Mouse (Mus musculus) embryo, embryonic 11.5 days (tissue): Measurements from ENCODE around the gene Csrnp1.
"Not testable (repeated sequence)": the region's sequence is repeated elsewhere in the genome, so short reads cannot be mapped to it uniquely, and the experiment has no call there.

Experiments
- DNase-seq: peaks from one replicate; pipeline ENCODE4 v3.0.0-alpha.2; 2012; ENCODE audit warnings: low read depth, low spot score

Csrnp1 gene

DNA sequence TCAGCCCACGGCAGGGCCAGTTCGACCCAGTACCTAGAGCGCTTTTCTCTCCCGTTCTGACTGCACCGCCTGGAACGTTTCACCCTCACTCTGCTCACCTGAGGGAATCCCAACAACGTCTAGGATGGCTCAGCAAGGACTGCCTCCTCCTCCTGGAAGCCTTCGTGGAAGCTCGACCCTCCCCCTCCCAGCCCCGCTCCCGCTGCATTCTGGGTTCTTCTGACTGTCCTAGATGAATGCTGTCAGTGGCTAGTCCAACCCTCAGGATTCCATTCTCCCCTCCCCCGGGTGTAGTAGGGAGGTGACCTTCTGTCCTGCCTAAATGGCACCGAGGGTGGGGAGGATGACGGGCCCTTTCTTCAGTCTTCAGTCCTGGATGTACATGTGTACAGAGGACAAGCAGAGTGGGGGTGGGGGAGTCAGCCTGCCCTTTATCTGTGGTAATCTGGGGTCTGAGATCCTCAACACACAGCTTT is at the start of gene Csrnp1:
Csrnp1 (minus strand) TSS at position 123 of the 476 bp plus-strand sequence.
- no peak for DNase-seq

DNA sequence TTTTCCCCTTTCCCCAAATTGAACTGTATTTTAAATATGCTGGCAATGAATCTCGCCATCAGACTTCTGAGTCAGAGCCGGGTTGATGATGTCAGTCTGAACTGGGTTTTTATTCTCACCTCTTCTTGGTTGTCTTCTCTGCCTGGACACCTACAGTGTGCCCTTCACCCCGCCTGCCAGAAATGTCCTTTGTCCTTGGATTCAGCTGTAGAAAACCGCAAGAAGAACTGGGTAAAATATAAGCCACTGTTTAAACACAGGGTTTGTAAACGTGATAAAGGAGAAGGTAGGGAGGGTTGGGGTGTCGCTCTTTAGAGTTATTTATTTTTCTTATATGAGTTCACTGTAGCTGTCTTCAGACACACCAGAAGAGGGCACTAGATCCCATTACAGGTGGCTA is 48.3 kb upstream of the Csrnp1 start:
- DNase-seq: no peak

DNA sequence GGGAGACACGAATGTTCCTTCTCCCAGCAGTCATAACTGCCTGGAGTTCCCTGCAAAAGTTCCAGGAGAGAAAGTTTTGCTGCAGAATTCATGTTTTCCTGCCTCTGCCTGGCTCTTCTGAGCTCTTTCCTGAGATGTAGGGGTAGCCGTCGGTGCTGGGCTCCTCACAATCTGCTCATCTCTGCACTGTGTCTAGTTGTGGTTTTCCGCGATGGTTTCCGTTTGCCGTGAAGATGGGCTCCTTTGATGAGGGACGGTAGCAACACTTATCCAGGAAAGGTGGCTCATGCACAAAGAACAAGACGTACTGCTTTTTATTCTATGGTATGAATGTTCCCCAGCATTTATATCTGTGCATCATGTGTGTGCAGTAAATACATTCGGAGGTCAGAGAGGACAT is 46.0 kb upstream of the Csrnp1 start:
- DNase-seq: no peak

DNA sequence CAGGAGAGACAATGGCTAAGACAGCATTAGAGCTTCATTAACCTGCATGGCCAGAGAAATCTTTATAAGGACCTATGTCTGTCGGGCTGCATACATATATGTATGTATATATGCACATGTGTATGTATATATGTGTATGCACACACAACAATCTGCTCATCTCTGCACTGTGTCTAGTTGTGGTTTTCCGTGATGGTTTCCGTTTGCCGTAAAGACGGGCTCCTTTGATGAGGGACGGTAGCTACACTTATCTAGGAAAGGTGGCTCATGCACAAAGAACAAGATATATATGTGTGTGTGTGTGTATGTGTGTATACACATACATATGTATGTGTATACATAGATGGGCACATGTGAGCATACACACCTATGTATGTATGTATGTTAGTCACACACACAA is 45.4 kb upstream of the Csrnp1 start:
- DNase-seq: no peak

DNA sequence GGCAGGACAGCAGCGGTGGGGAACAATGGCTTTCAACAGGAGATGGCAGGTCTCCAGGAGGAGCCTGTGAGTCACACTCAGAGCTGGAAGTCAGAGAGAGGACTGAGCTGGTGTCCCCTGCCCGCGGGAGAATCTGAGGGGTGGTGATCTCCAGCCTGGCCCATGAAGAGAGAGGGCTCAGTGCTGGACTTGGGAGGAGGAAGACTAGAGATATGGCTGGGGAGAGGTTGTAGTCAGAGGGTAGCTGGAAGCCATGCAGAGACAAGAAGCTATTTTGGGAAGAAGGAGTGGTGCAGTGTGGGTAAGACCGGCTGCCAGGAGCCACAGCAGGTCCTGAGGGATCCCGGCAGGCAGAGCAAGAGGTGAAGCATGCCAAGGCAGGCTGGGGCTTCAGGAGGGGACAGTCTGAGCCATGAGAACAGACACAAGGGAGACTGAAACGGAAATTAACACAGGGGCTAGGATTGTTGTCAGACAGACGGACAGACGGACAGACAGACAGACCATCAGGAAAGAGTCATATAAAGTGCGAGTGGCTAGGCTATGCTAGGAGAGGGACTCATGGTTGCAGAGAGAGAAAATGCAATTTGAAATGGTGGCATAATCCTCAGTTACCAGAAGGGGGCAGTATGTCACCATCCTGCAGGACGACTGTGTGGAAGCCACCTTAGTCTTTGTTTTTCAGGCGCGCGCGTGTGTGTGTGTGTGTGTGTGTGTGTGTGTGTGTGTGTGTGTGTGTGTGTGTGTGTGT is 43.1 kb upstream of the Csrnp1 start:
- DNase-seq: peak; percentile 59

DNA sequence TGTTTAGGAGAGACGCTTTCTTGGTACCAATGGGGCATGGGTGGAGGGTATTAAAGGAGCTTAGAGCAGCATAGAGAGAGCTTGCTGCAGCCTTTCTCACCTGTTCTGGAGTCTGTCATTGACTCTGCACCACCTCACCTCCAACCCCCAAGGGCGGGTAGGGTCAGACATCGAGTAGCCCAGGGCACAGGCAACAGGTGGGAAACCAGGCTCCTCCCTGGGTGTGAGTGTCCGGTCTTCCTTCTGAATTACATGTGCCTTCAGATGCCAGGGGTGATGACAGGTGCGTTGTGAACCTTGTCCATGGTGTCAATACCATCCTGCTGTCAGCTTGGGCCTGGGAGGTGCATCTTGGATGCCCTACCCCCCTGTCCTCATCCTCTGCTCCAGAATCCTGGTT is 40.2 kb upstream of the Csrnp1 start:
- DNase-seq: no peak

DNA sequence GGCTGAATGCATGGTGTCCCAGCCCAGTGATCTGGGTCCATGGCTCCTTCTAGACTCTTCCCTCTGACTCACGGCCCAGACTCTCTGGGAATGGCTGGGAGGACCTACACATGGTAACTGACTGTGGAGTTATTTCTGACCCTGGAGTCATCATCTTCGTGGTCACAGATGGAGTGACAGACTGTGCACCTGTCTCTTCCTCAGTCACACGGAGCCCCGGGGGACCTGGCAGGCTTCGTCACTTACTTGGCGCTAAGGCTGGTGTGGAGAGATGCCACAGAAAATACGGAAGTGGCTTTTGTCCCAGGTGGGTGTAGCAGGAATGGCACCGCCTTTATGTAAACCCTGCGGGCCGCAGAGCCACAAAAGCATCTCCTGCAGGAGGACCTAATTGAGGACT is 39.7 kb upstream of the Csrnp1 start:
- DNase-seq: no peak

DNA sequence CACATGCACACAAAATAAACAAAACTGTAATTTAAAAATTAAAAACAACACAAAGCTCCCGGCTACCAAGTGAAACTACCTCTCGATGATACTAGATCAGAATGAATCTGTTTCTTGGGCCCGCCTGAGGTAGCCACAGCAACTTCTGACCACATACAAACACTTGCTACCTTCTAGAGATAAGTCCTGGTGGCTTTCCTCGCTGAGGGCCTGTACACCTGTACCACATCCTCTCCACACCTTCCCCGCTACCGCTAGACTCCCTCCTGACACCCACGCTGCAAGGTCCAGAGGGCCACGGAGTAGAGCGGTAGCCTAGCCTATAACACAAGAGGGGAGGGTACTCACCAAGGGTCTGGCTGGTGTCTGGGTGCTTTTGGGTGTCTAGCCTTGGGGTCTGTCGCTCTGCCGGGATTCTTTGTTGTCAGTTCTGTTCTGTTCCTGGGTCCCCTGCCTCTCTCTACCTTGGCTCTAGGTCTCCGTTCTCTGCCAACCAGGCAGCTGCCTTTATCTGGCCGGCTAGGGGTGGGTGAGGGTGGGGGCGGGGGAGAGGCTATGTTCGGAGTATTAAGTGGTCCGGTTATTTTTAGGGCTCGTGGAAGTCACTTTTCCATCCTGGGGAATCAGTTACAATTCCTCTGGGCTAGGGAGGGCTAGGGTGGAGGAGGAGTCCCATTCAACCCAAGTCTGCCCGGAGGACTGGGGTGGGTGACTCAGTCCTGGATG is 38.8 kb upstream of the Csrnp1 start, which contains the start of gene Xirp1:
Xirp1 (minus strand) TSS at position 513 of the 726 bp plus-strand sequence.
- no peak for DNase-seq

DNA sequence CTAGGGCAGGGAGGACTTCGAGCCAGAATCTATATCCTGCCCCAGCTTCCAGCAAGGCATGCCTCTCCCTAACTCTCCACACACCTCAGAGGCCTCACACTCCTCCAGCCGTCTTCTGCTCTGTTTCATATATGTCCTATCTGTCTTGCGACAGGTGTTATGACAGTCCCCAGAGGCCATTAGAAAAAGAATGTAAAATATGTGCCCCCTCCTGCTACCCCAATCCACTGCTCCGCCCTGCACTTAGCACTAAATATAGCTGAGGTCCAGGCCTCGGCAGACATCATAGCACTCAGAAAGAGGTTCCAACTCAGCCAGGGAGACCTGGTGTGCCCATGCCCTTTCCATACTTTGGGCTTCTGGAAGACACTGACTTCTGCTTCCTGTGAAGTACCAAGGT is 36.7 kb upstream of the Csrnp1 start:
- no peak for DNase-seq

DNA sequence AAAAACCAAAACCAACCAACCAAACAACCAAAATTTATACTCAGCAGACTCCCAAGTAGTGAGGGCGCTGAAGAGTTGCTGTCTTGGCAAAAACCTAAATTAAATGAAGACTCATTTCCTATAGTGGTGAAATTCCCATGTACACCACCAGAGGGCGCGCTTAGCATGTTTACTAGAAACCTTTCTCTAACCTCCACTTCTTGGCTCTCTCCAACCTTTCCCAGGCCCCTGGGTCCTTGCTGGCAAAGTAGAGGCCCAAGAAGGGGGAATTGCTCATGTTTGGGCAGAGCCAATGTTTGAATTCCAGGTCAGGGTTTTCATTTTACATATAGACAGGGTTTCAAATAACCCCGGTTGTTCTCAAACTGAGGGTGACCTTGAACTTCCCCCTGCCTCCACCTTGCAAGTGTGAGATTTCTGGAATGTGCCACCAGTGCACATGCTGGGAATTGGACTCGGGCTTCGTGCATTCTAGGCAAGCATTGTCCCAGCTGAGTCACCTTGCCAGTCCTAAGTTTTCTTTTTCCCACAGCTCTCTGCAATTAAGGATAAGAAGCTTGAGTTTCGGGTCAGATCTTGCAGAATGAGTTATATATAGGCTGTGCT is 35.9 kb upstream of the Csrnp1 start:
- DNase-seq: peak; percentile 46

DNA sequence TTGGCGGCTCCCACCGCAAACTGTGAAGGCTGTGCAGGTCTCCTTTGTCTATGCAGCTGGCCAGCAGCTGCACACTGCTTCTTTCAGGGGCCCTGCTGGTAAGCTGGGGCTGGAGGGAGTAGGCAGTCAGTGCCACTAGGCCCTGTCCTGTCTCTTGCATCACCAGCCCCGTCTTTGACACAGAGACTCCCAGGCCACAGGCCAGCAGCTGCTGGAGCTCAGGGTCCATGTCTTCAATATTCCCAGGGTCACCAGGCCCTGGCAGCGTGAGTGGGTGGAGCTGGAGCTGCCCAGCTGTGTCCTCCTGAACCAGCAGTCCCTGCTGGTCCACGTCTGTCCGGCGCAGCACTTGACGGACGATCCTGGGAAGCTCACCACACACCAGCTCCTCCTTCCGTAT is 32.5 kb upstream of the Csrnp1 start:
- DNase-seq: no peak

DNA sequence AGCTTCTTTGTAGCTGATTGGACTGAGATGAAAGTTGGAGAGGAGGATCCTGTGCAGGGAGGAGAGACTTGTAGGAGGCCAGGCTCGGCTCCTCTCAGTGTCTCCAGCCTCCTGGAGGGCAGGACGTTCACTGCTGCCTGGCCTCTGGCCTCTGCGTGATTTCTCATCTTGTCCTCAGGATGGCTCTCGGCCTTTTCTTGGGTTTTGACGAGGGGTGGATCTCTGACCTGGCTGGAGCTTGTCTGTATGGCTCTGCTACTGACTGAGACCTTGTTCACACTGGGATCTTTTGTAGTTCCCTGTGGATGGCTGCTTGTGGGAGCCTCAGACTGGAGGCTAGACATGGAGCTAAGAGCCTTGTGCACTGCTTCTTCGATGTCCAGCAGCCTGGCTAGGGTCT is 30.4 kb upstream of the Csrnp1 start:
- no peak for DNase-seq

DNA sequence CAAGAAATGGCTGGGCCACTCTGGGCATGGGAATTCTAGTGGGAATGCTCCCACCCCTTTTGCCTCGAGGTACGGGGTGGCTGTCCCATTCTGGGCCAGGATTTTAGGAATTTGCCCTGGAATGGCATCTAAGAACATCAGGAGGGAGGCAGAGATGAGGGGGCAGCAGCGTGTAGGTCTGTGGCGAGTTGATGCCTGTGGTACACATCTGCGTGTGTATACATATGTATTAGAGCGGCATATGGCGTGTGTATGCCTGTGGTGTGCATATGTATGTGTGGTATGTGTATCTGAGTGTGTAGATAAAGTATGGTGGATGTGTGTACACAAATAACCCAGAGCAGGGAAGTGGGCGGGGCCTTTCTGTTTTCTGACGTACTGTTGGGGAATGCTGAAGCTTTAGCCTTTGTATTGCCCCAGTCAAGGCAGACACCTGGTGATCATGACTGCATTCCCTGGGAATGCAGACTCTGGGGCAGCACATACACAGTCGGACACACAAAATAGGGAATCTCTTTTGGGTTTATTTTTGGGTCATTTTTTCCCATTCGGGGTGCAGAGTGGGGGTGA is 28.9 kb upstream of the Csrnp1 start:
- no peak for DNase-seq

DNA sequence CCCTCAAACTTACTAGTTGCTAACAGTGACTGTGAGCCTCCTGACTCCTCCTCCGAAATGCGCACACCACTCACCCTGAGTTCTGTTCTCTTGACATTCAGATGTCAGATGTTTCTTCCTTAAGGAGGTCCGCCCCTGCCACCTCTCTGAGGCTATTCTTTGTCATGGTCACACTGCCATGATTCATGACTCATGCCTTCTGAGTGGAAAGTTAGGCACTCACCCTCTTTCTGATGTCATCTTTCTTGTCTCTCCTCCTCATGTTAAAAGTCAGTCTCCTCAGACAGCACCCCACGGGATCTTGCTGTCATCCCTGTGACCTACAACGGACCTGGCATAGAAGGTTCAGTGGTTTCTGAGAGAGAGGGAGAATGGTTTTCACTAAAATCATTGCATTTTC is 28.3 kb upstream of the Csrnp1 start:
- DNase-seq: no peak

DNA sequence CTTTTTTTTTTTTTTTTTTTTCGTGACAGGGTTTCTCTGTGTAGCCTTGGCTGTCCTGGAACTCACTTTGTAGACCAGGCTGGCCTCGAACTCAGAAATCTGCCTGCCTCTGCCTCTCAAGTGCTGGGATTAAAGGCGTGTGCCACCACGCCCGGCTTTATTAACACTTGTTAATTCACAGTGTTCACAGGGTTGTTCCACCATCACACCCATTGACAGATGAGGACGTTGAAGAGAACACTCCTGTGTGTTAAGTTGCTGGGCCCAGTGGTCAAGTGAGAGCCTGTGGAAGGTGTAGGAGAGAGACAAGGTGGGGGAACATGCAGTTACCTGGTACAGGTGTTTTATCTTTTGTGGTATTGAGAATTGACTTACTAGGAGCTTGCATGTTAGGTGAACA is 27.7 kb upstream of the Csrnp1 start:
- DNase-seq: not testable (repeated sequence)

DNA sequence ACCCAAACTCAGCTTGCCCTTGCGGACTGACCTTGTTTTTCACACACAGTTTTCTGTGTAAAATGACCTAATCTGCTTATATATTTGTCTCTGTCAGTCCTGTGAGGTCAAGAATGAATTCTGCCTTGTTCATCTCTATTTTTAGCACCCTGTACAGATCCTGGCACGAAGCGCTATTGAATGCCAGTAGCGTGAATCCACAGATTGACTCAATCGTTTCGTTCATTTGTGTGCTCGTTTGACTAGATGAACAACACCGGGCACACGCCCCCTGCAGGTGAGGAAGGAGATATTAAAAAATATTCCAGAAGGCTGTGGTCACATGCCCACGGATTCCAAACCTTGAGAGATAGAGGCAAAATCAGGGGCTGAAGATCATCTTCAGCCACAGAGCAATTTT is 27.1 kb upstream of the Csrnp1 start:
- DNase-seq: peak; percentile 57

DNA sequence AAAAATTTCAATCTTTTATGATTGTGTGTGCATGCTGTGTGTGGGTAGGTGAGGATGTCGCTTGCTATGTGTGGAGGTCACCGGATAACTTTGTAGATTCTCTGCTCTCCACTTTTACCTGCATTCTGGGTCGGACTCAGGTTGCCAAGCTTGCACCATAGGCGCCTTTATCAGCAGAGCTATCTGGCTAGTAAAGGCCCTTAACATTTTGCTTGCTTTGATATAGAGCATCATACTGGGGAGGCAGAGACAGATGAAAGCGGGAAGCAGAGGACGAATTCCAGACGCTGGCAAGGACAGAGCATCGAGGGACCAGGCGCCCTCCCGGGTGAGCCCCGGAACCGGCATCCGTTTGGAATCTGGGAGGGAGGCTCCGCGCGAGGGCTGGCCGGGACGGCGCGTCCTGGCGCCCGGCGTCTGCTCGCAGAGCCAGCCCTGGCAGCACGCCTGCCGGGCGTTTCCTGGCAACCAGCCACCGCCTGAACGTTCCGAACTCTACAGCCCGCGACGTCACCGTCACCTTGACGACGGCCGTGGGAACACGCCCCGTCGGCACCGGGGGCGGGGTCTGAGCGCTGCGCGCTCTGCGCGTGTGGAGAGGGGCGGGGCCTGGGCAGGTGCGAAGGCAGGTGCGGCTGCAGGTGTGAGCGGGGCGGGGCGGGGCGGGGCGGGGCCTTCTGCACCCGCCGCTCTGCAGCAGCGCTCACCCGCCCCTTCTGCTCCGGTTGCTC is 26.5 kb upstream of the Csrnp1 start:
- DNase-seq: peak; percentile 90

DNA sequence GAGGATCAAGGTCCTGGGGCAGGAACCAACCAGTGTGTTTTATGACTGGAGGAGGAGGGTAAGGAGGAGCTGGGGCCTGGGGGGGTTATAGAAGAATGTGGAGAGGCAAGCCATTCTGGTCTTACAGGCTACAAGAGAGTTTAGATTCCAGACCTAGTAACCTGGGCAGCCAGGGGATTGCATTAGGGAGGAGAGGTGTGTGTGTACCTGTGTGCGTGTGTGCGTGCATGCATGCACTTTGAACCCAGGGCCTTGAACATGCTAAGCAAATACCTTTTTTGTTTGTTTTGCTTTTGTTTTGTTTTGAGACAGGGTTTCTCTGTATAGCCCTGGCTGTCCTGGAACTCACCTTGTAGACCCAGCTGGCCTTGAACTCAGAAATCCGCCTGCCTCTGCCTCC is 25.4 kb upstream of the Csrnp1 start:
- no peak for DNase-seq

DNA sequence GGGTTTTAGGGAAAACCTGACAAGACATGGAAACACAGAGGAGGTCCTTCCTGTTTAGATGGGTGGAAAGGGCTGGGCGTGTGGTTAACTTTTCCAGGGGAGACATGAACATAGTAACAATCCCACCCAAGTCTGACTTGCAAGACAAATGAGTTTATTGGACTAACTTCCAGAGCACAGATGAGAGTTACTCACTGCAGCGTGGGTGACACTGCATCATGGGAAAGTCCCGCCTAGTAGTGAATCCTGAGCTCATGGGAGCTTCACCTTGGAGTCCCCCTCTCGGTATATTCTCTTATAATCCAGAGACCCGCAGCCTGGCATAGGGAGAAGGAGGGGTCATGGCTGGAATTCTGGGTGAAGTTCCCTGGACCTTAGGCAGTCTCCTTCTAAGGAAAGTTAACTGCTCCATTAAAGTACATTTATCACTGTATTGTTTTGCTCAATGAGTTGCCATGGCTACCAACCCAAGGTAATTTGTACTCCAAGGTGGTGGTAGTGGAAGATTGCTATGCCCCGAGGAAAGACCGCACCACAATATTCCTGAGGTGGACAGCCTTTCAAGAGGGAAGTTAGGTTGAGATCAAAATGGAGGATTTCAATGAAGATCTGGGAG is 24.9 kb upstream of the Csrnp1 start:
- DNase-seq: no peak

DNA sequence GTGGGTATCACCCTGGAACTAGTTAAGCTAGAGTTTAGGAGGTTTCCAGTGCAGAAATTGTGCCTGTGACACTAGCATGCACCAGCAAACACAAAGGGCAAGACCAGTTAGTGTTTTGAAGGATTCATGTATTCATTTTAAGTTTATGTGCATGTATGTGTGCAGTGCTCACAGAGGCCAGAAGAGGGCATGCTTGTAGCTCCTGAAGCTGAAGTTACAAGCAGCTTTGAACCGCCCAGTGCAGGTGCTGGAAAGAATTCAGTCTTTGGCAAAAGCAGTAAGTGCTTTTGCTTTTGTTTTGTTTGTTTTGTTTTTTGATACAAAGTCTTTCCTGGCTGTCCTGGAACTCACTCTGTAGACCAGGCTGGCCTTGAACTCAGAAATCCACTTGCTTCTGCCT is 23.4 kb upstream of the Csrnp1 start:
- no peak for DNase-seq

DNA sequence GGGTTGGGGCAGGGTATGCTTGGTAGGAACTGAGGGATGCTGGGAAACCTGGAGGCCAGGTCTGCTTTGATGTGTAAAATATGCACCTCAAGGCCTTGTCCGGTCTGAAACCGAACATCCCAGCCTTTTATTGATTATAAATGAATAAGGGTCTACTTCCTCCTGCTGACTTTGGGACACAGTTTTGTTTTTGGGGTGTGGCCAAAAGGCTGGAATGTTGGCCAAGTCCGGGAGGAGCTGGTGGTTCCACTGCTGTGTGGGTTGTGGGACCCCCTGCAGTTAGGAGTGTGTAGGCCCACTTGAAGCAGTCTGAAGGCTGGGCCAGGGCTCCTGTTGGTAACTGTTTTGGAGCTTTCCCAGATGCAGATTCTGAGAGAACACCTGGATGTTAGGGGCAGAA is 21.5 kb upstream of the Csrnp1 start:
- DNase-seq: no peak
